Mouse (Mus musculus): ENCODE results near the gene Zdhhc24. TPM values are rescaled to one million over a fixed set of nuclear protein-coding genes. Genes with fewer than 3 reads are reported as not detected.

The Zdhhc24 gene
- 22.7 and 24.1 TPM in 2 replicates for polyA plus RNA-seq (2015; fragmentation: Nextera tagmentation; extraction: Ambion mirVana)

DNA sequence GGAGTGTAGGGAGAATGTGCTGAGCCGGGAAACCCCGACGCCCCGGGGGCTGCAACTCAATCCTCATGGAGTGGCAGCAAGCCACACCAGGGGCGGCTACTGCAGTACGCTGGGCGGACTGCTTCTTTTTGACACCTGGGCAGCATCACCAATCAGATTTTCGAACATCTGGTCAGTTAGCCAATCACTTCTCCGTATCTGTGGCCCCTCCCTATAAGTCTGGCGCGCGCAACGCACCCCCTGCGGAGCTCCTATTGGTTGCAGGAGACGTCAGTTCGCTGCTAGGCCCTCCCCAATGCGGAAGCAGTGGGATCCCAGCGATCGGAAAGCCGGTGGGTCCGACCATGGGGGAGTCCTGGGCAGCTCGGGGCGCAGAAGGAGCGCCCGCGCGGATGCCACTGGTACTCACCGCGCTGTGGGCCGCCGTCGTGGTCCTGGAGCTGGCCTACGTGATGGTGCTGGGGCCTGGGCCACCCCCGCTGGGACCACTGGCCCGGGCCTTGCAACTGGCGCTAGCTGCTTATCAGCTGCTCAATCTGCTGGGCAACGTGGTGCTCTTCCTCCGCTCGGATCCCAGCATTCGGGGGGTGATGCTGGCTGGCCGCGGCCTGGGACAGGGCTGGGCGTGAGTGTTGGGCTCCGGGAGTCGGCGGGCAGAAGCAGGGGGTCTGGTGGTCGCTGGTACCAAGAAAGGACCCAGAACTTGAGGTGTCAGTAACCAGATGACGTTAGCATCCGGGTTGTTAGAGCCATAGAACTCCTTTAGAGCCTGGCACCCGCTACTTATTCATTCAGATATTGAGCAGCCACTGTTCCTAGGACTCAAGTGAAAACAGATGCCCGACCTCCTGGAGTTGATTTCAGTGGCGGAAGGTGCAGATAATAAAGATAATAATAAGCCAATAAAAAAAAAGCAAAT, at the start of gene Zdhhc24:
Gene Zdhhc24 (plus strand): TSS at position 264 of the 919 bp plus-strand sequence.
- H3K27me3 ChIP-seq, result peaks cover 10% of the 10 kb centered on the region; the same call in 1 of the 2 replicates
- H3K27ac ChIP-seq, result peak within 1 kb of the TSS; percentile 58
- H3K36me3 ChIP-seq, result peaks cover 13% of the 10 kb centered on the region
- H3K4me2 ChIP-seq (replicated peaks), result peak within 1 kb of the TSS; percentile 69
- H3K4me3 ChIP-seq (replicated peaks), result peak within 1 kb of the TSS; percentile 65
- H3K4me1 ChIP-seq (replicated peaks), result peaks cover 22% of the 10 kb centered on the region
- peak within 1 kb of the TSS; percentile 83 for H3K9ac ChIP-seq (replicated peaks)
- H3K9me3 ChIP-seq, result no peaks in the 10 kb centered on the region
- 2% methylated on average over 52 of the region's 52 CpGs for WGBS
- peak; percentile 98 for ATAC-seq

DNA sequence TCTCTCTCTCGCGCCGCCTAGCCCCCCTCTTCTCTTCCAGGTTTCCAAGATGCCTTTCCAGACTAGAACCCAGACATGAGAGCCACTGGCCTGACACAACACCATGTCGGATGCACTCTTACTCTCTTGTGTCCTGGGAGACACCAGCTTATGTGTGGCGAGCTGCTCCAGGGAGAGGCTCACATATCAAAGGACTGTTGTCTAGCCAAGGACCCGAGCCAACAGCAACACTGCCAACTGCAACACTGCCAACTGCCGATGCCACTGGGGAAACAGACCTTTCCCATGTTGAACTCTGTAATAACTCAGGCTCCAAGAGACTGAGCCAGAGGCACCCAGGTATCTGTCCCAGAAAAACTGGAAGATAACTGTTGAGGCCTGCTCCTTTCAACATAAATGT, 49.3 kb upstream of the Zdhhc24 start:
- H3K4me2 ChIP-seq (replicated peaks), result no peak overlapping the region
- H3K27ac ChIP-seq, result no peak overlapping the region
- no peak for ATAC-seq
- H3K36me3 ChIP-seq, result peaks cover 32% of the 10 kb centered on the region
- no peaks in the 10 kb centered on the region for H3K27me3 ChIP-seq
- no peaks in the 10 kb centered on the region for H3K9me3 ChIP-seq
- 64% methylated on average over 7 of the region's 7 CpGs for WGBS
- H3K4me1 ChIP-seq (replicated peaks), result peaks cover 7% of the 10 kb centered on the region
- no peak overlapping the region for H3K4me3 ChIP-seq (replicated peaks)
- no peak overlapping the region for H3K9ac ChIP-seq (replicated peaks)

DNA sequence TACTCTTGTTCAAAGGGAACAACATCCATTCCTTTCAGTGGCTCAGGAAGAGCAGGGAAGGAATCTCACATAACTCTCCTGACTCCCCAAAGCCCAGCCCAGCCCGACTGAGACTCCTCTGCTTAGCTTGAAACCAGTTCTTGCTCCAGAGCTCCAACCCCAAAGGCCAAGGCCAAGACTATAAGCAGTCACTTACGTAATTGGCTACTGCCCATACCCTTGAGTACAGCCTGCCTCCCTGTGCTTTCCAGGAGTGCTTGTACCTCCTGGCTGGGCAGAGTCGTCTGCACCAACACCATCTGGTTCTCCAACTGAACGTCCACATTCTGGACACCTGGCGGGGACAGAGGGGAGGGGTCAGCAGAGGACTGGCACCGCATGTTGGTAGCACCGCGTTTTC, 44.5 kb upstream of the Zdhhc24 start:
- no peaks in the 10 kb centered on the region for H3K9me3 ChIP-seq

DNA sequence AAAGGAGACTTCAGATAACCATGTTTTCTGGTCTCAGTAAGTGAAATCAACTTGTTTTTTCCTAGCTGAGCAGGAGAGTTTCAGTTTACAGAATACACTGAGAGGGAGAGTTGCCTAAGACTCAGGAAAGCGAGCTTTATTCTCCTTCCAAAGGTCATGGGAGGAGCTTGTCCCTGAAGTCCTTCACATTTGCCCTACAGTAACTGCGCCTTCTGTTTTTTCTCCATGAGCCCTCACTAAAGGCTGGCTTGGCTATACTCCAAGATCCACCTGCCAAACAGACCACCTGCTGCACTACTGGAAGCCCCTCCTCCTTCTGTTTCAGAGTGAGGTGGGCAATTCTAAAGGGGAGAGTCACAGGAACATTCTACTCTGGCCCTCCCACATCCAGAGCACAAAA, 42.4 kb upstream of the Zdhhc24 start:
- Histone ChIP-seq H3K4me2 (replicated peaks) (no peak overlapping the region), H3K4me3 (replicated peaks) (no peak overlapping the region), H3K4me1 (replicated peaks) (peaks cover 26% of the 10 kb centered on the region), H3K36me3 (0 out of 2 replicates have a peak, but pooled peaks cover 5% of the 10 kb centered on the region), H3K9me3 (no peaks in the 10 kb centered on the region), H3K27ac (no peak overlapping the region), H3K9ac (replicated peaks) (no peak overlapping the region), H3K27me3 (peaks cover 16% of the 10 kb centered on the region)
- no peak for ATAC-seq
- 83% methylated on average over 2 of the region's 2 CpGs for WGBS

More for the DNA sequence above, 44.5 kb upstream of the Zdhhc24 start:
- ATAC-seq, result no peak
- no peak overlapping the region for H3K9ac ChIP-seq (replicated peaks)
- peaks cover 10% of the 10 kb centered on the region; the same call in 1 of the 2 replicates for H3K36me3 ChIP-seq
- WGBS, result 90% methylated on average over 8 of the region's 8 CpGs
- peaks cover 19% of the 10 kb centered on the region for H3K4me1 ChIP-seq (replicated peaks)
- no peak overlapping the region for H3K4me2 ChIP-seq (replicated peaks)
- no peak overlapping the region for H3K27ac ChIP-seq
- H3K27me3 ChIP-seq, result no peaks in the 10 kb centered on the region
- no peak overlapping the region for H3K4me3 ChIP-seq (replicated peaks)

DNA sequence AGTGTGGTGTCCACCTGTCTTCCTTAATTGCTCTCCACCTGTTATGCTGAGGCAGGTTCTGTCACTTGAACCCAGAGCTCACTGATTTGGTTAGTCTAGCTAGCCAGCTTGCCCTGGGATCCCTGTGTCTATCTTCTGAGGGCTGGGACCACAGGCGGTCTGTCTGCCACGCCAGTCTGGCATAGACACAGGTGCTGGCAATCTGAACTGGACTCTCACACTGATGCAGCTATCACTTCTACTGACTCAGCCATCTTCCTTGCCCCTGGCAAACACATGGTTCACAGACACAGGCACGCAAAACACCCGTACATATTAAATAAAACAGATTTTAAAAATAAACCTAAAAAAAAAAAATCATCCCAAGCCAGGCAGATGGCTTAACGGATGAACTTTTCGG, 41.4 kb upstream of the Zdhhc24 start:
- H3K36me3 ChIP-seq, result 0 out of 2 replicates have a peak, but pooled peaks cover 4% of the 10 kb centered on the region
- H3K27me3 ChIP-seq, result peaks cover 26% of the 10 kb centered on the region
- no peak overlapping the region for H3K4me2 ChIP-seq (replicated peaks)
- H3K4me3 ChIP-seq (replicated peaks), result no peak overlapping the region
- H3K27ac ChIP-seq, result no peak overlapping the region
- 92% methylated on average over 6 of the region's 6 CpGs for WGBS
- H3K4me1 ChIP-seq (replicated peaks), result peaks cover 26% of the 10 kb centered on the region
- no peak for ATAC-seq
- no peaks in the 10 kb centered on the region for H3K9me3 ChIP-seq
- no peak overlapping the region for H3K9ac ChIP-seq (replicated peaks)

DNA sequence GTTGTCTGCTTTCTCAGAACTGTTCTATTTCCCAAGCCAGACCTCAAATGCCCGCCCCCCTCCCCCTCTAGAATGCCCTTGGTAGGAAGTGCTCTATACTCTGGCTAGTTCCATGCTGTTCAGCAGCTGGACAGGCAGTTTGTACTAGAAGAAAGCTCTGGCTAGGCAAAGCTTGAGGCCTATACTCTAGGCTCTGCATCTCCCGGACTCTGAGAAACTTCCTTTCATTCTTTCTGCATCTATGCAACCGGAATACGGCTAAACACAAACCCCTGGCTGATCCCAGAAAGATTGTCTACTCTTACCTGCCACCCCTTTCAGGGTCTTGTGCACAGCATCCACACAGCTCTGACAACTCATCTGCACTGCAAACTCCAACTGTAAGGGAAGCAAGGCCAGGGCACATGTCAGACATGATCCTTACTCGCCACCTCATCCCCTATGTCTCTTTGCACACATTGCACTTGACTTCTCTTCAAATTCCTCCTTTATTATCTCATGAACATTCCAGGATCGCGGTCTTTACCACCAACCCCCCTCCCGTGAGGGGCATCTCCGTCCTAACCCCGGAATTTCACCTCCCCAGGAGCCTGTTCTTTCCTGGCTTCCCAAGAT, 39.8 kb upstream of the Zdhhc24 start:
- H3K27me3 ChIP-seq, result peaks cover 31% of the 10 kb centered on the region
- 36% methylated on average over 10 of the region's 10 CpGs for WGBS
- H3K4me2 ChIP-seq (replicated peaks), result peak overlapping the region; percentile 97
- no peak for ATAC-seq
- H3K27ac ChIP-seq, result no peak overlapping the region
- peak overlapping the region; percentile 61 for H3K4me3 ChIP-seq (replicated peaks)
- peaks cover 19% of the 10 kb centered on the region for H3K4me1 ChIP-seq (replicated peaks)
- no peaks in the 10 kb centered on the region for H3K9me3 ChIP-seq
- peak overlapping the region; percentile 80 for H3K9ac ChIP-seq (replicated peaks)
- H3K36me3 ChIP-seq, result no peaks in the 10 kb centered on the region

DNA sequence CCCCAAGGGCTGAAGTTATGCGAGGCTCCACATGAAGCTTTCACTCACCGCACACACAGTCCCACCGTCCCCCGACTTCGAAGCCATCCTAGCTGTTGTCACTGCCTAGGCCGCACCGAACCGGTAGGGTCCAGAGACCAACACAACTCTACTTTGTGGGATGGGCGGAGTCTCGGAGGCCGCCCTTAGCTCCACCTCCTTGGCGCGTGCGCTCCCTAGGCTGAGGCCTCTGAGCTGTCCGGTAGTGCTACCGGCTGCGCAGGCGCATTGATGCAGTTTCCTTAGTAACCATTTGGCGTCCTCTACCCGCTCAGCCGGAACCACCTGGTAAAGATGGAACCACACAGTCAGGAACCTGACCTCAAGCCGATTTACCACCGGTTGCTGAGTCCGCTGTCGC, 39.3 kb upstream of the Zdhhc24 start, which contains the start of the genes Ccs and Ccdc87:
Gene Ccs (minus strand): TSS at position 184 of the 400 bp plus-strand sequence.
Gene Ccdc87 (plus strand): TSS at position 218 of the 400 bp plus-strand sequence.
- no peak within 1 kb of the TSS for H3K27ac ChIP-seq
- H3K36me3 ChIP-seq, result no peaks in the 10 kb centered on the region
- peak within 1 kb of the TSS; percentile 97 for H3K4me2 ChIP-seq (replicated peaks)
- H3K27me3 ChIP-seq, result peaks cover 31% of the 10 kb centered on the region
- peak within 1 kb of the TSS; percentile 80 for H3K9ac ChIP-seq (replicated peaks)
- under 1% methylated on average over 25 of the region's 25 CpGs for WGBS
- no peaks in the 10 kb centered on the region for H3K9me3 ChIP-seq
- H3K4me1 ChIP-seq (replicated peaks), result peaks cover 19% of the 10 kb centered on the region
- peak within 1 kb of the TSS; percentile 61 for H3K4me3 ChIP-seq (replicated peaks)
- peak; percentile 98 for ATAC-seq

DNA sequence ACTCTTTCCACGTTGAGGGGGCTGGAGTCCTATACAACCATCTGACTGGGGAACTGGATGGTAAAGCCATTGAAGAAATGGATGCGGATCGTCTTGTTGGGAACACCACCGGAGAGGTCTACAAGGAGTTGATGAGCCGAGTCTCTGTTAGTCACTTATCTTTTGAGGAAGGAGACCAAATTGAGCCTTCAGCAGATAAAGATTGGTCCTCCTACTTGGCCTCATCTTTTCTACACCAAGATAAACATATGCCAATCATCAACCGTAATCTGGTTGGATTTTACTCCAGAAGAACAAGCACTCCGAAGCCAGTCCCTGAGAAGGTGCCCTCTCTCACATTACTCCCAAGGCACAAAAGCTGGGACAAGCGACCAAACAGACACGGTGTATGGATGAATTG, 37.6 kb upstream of the Zdhhc24 start:
- H3K4me2 ChIP-seq (replicated peaks), result no peak overlapping the region
- H3K9ac ChIP-seq (replicated peaks), result no peak overlapping the region
- peaks cover 31% of the 10 kb centered on the region for H3K27me3 ChIP-seq
- WGBS, result 84% methylated on average over 9 of the region's 9 CpGs
- H3K36me3 ChIP-seq, result no peaks in the 10 kb centered on the region
- H3K4me1 ChIP-seq (replicated peaks), result peaks cover 19% of the 10 kb centered on the region
- ATAC-seq, result no peak
- H3K27ac ChIP-seq, result no peak overlapping the region
- H3K4me3 ChIP-seq (replicated peaks), result no peak overlapping the region
- no peaks in the 10 kb centered on the region for H3K9me3 ChIP-seq

DNA sequence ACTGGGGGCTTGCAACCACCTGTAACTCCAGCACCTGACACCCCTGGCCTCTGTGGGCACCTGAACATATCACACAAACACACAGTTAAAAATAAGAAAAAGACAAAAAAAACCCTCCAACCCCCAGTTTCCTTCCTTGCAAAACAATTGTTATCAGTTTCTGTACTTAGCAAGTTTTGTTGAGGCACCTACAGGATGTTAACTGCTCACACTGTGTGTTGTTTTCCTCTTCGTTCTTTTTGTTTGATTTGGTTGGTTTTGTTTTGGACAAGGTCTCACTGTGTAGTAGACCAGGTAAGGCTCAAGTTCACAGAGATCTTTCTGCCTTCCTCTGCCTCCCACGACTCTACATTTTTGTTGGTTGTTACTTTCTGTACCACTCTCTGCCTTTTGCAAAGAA, 35.9 kb upstream of the Zdhhc24 start:
- WGBS, result 74% methylated on average over 2 of the region's 2 CpGs
- Histone ChIP-seq H3K27ac (no peak overlapping the region), H3K27me3 (peaks cover 31% of the 10 kb centered on the region), H3K4me1 (replicated peaks) (peaks cover 19% of the 10 kb centered on the region), H3K9me3 (no peaks in the 10 kb centered on the region), H3K4me2 (replicated peaks) (no peak overlapping the region), H3K4me3 (replicated peaks) (no peak overlapping the region), H3K9ac (replicated peaks) (no peak overlapping the region), H3K36me3 (no peaks in the 10 kb centered on the region)
- no peak for ATAC-seq

DNA sequence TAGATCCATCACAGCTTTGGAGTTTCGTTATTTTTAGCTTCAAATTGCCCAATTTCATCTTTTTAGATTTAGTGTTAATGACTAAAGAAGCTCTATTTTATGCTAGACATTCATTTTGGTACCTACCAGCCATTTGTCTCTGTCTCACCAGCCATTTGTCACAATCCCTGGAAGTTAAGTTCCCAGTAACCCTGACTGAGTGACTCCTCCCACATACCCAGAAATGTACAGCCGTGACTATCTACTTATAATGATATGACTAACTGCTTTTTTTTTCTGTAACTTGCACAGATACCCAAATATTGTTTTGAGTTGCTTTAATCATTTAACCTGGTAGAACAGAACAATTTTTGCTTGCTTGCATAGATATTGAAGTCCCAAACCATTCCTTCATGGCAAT, 32.6 kb upstream of the Zdhhc24 start:
- no peaks in the 10 kb centered on the region for H3K9me3 ChIP-seq
- WGBS, result 74% methylated on average over 2 of the region's 2 CpGs
- H3K4me2 ChIP-seq (replicated peaks), result no peak overlapping the region
- H3K36me3 ChIP-seq, result no peaks in the 10 kb centered on the region
- H3K4me3 ChIP-seq (replicated peaks), result no peak overlapping the region
- peaks cover 17% of the 10 kb centered on the region for H3K27me3 ChIP-seq
- H3K27ac ChIP-seq, result no peak overlapping the region
- no peak overlapping the region for H3K9ac ChIP-seq (replicated peaks)
- no peak for ATAC-seq
- H3K4me1 ChIP-seq (replicated peaks), result no peaks in the 10 kb centered on the region

DNA sequence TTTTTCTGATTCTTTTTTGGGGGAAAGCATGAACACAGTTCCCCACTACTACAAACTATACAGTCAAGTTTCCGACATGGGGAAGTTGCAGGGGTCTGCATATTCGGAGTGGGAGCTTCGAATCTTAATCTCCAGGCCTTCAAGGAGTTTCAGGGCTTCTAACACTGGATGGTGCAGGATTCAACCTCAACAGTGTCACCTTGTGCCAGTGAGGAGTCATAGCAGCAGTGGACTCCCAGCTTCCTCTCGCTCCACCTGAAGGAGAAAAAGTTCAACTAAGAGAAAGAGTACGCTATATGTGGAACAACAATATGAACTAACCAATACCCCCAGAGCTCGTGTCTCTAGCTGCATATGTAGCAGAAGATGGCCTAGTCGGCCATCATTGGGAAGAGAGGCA, 31.0 kb upstream of the Zdhhc24 start:
- no peak overlapping the region for H3K4me2 ChIP-seq (replicated peaks)
- H3K9ac ChIP-seq (replicated peaks), result no peak overlapping the region
- 35% methylated on average over 7 of the region's 7 CpGs for whole genome bisulfite sequencing

DNA sequence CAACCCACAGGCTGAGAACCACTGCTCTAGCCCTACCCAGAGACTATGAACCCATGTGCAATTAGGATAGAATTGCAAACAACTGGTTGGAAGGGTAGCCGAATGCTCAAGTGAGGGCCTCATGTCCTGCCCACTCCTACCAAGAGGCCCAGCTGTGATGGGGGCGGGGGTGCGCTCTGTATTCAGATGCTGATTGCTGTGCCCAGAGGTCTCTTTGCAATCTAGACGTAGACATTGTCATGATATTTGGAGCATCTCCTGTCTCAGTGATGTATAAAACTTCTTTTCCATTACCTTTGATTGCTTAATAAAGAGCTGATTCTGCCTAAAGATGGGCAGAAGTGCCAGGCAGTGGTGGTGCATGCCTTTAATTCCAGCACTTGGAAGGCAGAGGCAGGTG, 28.7 kb upstream of the Zdhhc24 start:
- no peak overlapping the region for H3K9ac ChIP-seq (replicated peaks)
- H3K27me3 ChIP-seq, result peaks cover 4% of the 10 kb centered on the region; the same call in 1 of the 2 replicates

More for the DNA sequence above, 31.0 kb upstream of the Zdhhc24 start:
- no peaks in the 10 kb centered on the region for H3K9me3 ChIP-seq
- 0 out of 2 replicates have a peak, but pooled peaks cover under 1% of the 10 kb centered on the region for H3K27me3 ChIP-seq
- no peak overlapping the region for H3K27ac ChIP-seq
- ATAC-seq, result no peak
- H3K4me1 ChIP-seq (replicated peaks), result no peaks in the 10 kb centered on the region
- no peaks in the 10 kb centered on the region for H3K36me3 ChIP-seq
- no peak overlapping the region for H3K4me3 ChIP-seq (replicated peaks)

More for the DNA sequence above, 28.7 kb upstream of the Zdhhc24 start:
- 57% methylated on average over 4 of the region's 4 CpGs for WGBS
- no peak overlapping the region for H3K4me2 ChIP-seq (replicated peaks)
- ATAC-seq, result no peak
- H3K4me3 ChIP-seq (replicated peaks), result no peak overlapping the region
- no peaks in the 10 kb centered on the region for H3K9me3 ChIP-seq
- no peak overlapping the region for H3K27ac ChIP-seq
- H3K36me3 ChIP-seq, result no peaks in the 10 kb centered on the region
- peaks cover 5% of the 10 kb centered on the region for H3K4me1 ChIP-seq (replicated peaks)
